15 mouse cellular contexts compared by ENCODE assay signal in the genomic region with DNA sequence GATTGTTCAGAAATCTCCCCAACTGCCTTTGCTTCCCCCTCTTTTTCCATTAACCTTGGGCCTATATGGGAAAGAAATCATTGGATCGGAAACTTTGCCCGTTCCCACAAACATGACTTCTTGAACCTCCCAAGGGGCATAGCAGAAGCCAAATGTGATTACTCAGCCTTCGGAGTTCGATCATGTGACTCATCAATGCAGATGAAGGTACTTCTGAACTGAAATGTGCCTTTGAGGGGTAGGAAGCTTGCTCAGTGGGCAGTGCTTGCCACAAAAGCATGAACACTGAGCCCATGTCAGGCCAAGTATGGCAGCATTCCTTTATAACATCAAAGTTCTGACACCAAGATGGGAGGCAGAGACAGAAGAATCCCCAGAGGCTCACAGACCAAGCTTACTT.
DNase-seq lines count a peak whose midpoint lies in the region; ATAC-seq and TF ChIP-seq lines count a peak whose summit lies in the region.
"Had no signal": no experiment of that assay in that cellular context is flagged by ENCODE, and none has a peak within 500 bp of the region (broad histone marks: within the 10 kb centered on the region; RNA-seq: fewer than 3 reads in every experiment).

No protein-coding gene starts in this region.

- H3K9ac ChIP-seq in heart, adult 2 months (ENCODE audit: low read depth, low read length) = no peak overlapping the region
- H3K9ac ChIP-seq in heart, embryonic 12.5 days = no peak overlapping the region
- H3K9ac ChIP-seq in heart, embryonic 16.5 days (ENCODE audit: low read length) = no peak overlapping the region

- DNase-seq in heart, adult 2 months = peak; percentile 50 to 59
- DNase-seq in 3T3-L1 (ENCODE audit: low read depth, low spot score) (peak; percentile 49), NIH3T3 (ENCODE audit: low read depth) (peak; percentile 62)
- DNase-seq in embryo, embryonic 9.5 days (ENCODE audit: extremely low spot score) = no peak
- DNase-seq in thymus, postnatal 36 days = no peak
- DNase-seq: cerebellum, postnatal 10 days; left cerebral cortex, postnatal 4 days; lung, postnatal 36 days; right cerebral cortex, postnatal 4 days had no signal

- 21% methylated on average over 4 of the region's 4 CpGs for WGBS in heart, adult 2 months
- WGBS in heart, embryonic 12.5 days = 78% methylated on average over 4 of the region's 4 CpGs
- 69% methylated on average over 4 of the region's 4 CpGs for WGBS in heart, embryonic 16.5 days

- no peak for ATAC-seq in heart, embryonic 12.5 days (ENCODE audit: insufficient number of reproducible peaks, low FRiP score)
- no peak for ATAC-seq in heart, embryonic 16.5 days (replicated peaks; ENCODE audit: extremely low read depth, insufficient read depth, low FRiP score)
- ATAC-seq: inflammation-experienced regulatory T-cells, adult 6 months had no signal

- H3K27me3 ChIP-seq in heart, adult 2 months (ENCODE audit: control insufficient read depth, insufficient read depth, low read length) = no peaks in the 10 kb centered on the region
- peaks cover 34% of the 10 kb centered on the region for H3K27me3 ChIP-seq in heart, embryonic 12.5 days (replicated peaks)
- H3K27me3 ChIP-seq in heart, embryonic 16.5 days (ENCODE audit: control insufficient read depth, insufficient read depth, low read length) = 0 out of 2 replicates have a peak, but pooled peaks cover 4% of the 10 kb centered on the region
- H3K27me3 ChIP-seq: CH12.LX had no signal

- no peak for TF ChIP-seq EP300 in heart, adult 2 months (IDR thresholded peaks at IDR 0.05; ENCODE audit: insufficient read depth, low read depth, low read length)

- H3K4me3 ChIP-seq in heart, adult 2 months = no peak overlapping the region
- no peak overlapping the region for H3K4me3 ChIP-seq in heart, embryonic 12.5 days
- H3K4me3 ChIP-seq in heart, embryonic 16.5 days (ENCODE audit: low read length) = no peak overlapping the region
- H3K4me3 ChIP-seq: hindbrain, embryonic 10.5 days; midbrain, embryonic 10.5 days had no signal

- no peak for TF ChIP-seq POLR2A in heart, adult 2 months (IDR thresholded peaks at IDR 0.05; ENCODE audit: insufficient read depth, low read depth, low read length)

- H3K79me2 ChIP-seq in heart, adult 2 months (replicated peaks; ENCODE audit: control insufficient read depth, insufficient read depth, low read length) = no peaks in the 10 kb centered on the region

- intact Hi-C loops in heart, adult 2 months (cut with DNase I) = no loop called here

- H3K27ac ChIP-seq in heart, adult 2 months = peak overlapping the region; percentile 73
- no peak overlapping the region for H3K27ac ChIP-seq in heart, embryonic 12.5 days (ENCODE audit: poor library complexity, severe bottlenecking)
- H3K27ac ChIP-seq in heart, embryonic 16.5 days (ENCODE audit: low read length) = peak overlapping the region; percentile 20; the same call in 1 of the 2 replicates
- H3K27ac ChIP-seq: hindbrain, embryonic 10.5 days; midbrain, embryonic 10.5 days had no signal

- H3K9me3 ChIP-seq in heart, embryonic 12.5 days (replicated peaks) = no peaks in the 10 kb centered on the region
- H3K9me3 ChIP-seq in heart, embryonic 16.5 days (replicated peaks; ENCODE audit: control insufficient read depth, low read length) = no peaks in the 10 kb centered on the region
- H3K9me3 ChIP-seq: hindbrain, embryonic 10.5 days; midbrain, embryonic 10.5 days had no signal

- H3K4me2 ChIP-seq in heart, embryonic 12.5 days = no peak overlapping the region
- H3K4me2 ChIP-seq in heart, embryonic 16.5 days (ENCODE audit: low read depth, low read length) = no peak overlapping the region

- H3K36me3 ChIP-seq in heart, adult 2 months (ENCODE audit: control insufficient read depth, insufficient read depth, low read length) = no peaks in the 10 kb centered on the region
- no peaks in the 10 kb centered on the region for H3K36me3 ChIP-seq in heart, embryonic 12.5 days
- H3K36me3 ChIP-seq in heart, embryonic 16.5 days (ENCODE audit: control insufficient read depth, insufficient read depth) = no peaks in the 10 kb centered on the region
- H3K36me3 ChIP-seq: hindbrain, embryonic 10.5 days; midbrain, embryonic 10.5 days had no signal

- no peak for TF ChIP-seq CTCF in heart, adult 2 months (IDR thresholded peaks at IDR 0.05)

- H3K4me1 ChIP-seq in heart, adult 2 months (ENCODE audit: control insufficient read depth, insufficient read depth, low read length) = peaks cover 8% of the 10 kb centered on the region
- H3K4me1 ChIP-seq in heart, embryonic 12.5 days (replicated peaks) = peaks cover 15% of the 10 kb centered on the region; the same call in 1 of the 2 replicates
- H3K4me1 ChIP-seq in heart, embryonic 16.5 days (ENCODE audit: control insufficient read depth, insufficient read depth, low read length) = no peaks in the 10 kb centered on the region

Comparison
In these comparisons a context has a peak if more than half of its experiments do, and no peak if none do; other contexts are left out.
1. DNase-seq: peak in heart, adult 2 months (2 of 2), 3T3-L1 (single experiment) and NIH3T3 (single experiment); none in embryo, embryonic 9.5 days (single experiment) and thymus, postnatal 36 days (0 of 2).